Mouse (Mus musculus) MEL (cell line): ENCODE measurements at regions not wholly inside any gene's neighbourhood (a gene's known extent, or its start where the extent isn't known, plus 50 kb on each side); places are given as distances from the start of the nearest gene placed in this dataset.

Experiments used
- DNase-seq: peaks from one replicate; pipeline ENCODE4 v3.0.0; 2011; ENCODE audit warnings: low read depth, low spot score
- H3K27ac ChIP-seq: 2 replicates; pipeline ENCODE4 v1.5.1; 2012; ENCODE audit warnings: low read depth, mild to moderate bottlenecking, control low read depth, low read length, moderate library complexity; ENCODE audit not compliant: control insufficient read depth
- H3K27me3 ChIP-seq, 2 experiments: fragments of 150-350 bp in 1 of 2; sonication (generic) in 1 of 2; 2 replicates each; pipeline ENCODE4 v1.6.1; 2012; ENCODE audit warnings: low read length in 2 of 2, mild to moderate bottlenecking in 2 of 2, improper control_type of control experiment in 1 of 2, moderate library complexity in 1 of 2; ENCODE audit not compliant: insufficient read depth in 2 of 2, control insufficient read depth in 1 of 2
- H3K36me3 ChIP-seq, 2 experiments: 2 replicates each; pipeline ENCODE4 v1.6.1; 2012 to 2014; ENCODE audit warnings: low read length in 2 of 2, improper control_type of control experiment in 1 of 2, inconsistent platforms in 1 of 2, mild to moderate bottlenecking in 1 of 2; ENCODE audit not compliant: insufficient read depth in 2 of 2, control insufficient read depth in 1 of 2
- H3K4me1 ChIP-seq, 2 experiments: fragments of 150-350 bp in 1 of 2; sonication (generic) in 1 of 2; 2 replicates each; pipeline ENCODE4 v1.6.1; 2012; ENCODE audit warnings: low read length in 2 of 2, improper control_type of control experiment in 1 of 2, mild to moderate bottlenecking in 1 of 2; ENCODE audit not compliant: insufficient read depth in 2 of 2, control insufficient read depth in 1 of 2
- H3K4me3 ChIP-seq, 2 experiments: fragments of 150-350 bp in 1 of 2; sonication (generic) in 1 of 2; 2 replicates each; pipeline ENCODE4 v1.5.1; 2012; ENCODE audit warnings: low read depth in 2 of 2, low read length in 2 of 2, mild to moderate bottlenecking in 2 of 2, moderate library complexity in 2 of 2, control low read depth in 1 of 2, improper control_type of control experiment in 1 of 2; ENCODE audit not compliant: control insufficient read depth in 1 of 2, insufficient read depth in 1 of 2
- H3K79me2 ChIP-seq: 2 replicates; pipeline ENCODE4 v1.6.1; 2012; ENCODE audit warnings: mild to moderate bottlenecking, low read length, moderate library complexity; ENCODE audit not compliant: control insufficient read depth, poor library complexity, insufficient read depth
- H3K9ac ChIP-seq: 2 replicates; pipeline ENCODE4 v1.6.1; 2012; ENCODE audit warnings: low read depth, mild to moderate bottlenecking, control low read depth, low read length, moderate library complexity; ENCODE audit not compliant: control insufficient read depth, poor library complexity, severe bottlenecking
- H3K9me3 ChIP-seq: fragments of 150-350 bp; sonication (generic); replicated peaks from 2 replicates; pipeline ENCODE4 v1.6.1; 2012; ENCODE audit warnings: mild to moderate bottlenecking, low read length, improper control_type of control experiment, moderate library complexity; ENCODE audit not compliant: insufficient read depth
- BHLHE40 ChIP-seq: IDR thresholded peaks from 2 replicates; pipeline ENCODE4 v1.6.1; 2012; ENCODE audit warnings: low read depth, mild to moderate bottlenecking, inconsistent platforms, low read length, improper control_type of control experiment, borderline replicate concordance
- CHD1 ChIP-seq: IDR thresholded peaks from 2 replicates; pipeline ENCODE4 v1.6.1; 2012; ENCODE audit warnings: low read depth, mild to moderate bottlenecking, inconsistent platforms, low read length, improper control_type of control experiment
- CHD2 ChIP-seq: IDR thresholded peaks from 2 replicates; pipeline ENCODE4 v1.6.1; 2011; ENCODE audit warnings: low read length, improper control_type of control experiment
- CTCF ChIP-seq, 3 experiments: IDR thresholded peaks in 2 of 3; conservative IDR thresholded peaks in 1 of 3; 2 replicates each; pipeline ENCODE4 v1.5.1; 2011 to 2012; ENCODE audit warnings: low read length in 3 of 3, low read depth in 2 of 3, mild to moderate bottlenecking in 2 of 3, improper control_type of control experiment in 1 of 3, inconsistent platforms in 1 of 3, mixed read lengths in 1 of 3, moderate library complexity in 1 of 3; ENCODE audit not compliant: control insufficient read depth in 1 of 3, insufficient read depth in 1 of 3, poor library complexity in 1 of 3, severe bottlenecking in 1 of 3
- EP300 ChIP-seq, 2 experiments: IDR thresholded peaks; 2 replicates each; pipeline ENCODE4 v1.6.1; 2011; ENCODE audit warnings: improper control_type of control experiment in 2 of 2, low read length in 2 of 2, low read depth in 1 of 2, mild to moderate bottlenecking in 1 of 2
- ETS1 ChIP-seq: IDR thresholded peaks from 2 replicates; pipeline ENCODE4 v1.6.1; 2012; ENCODE audit warnings: low read depth, mild to moderate bottlenecking, inconsistent platforms, low read length, improper control_type of control experiment, moderate library complexity
- GABPA ChIP-seq: IDR thresholded peaks from 2 replicates; pipeline ENCODE4 v1.6.1; 2012; ENCODE audit warnings: low read depth, mild to moderate bottlenecking, inconsistent platforms, low read length, improper control_type of control experiment, moderate library complexity
- GATA1 ChIP-seq: IDR thresholded peaks from 2 replicates; pipeline ENCODE4 v1.6.1; 2011; ENCODE audit warnings: low read depth, low read length, improper control_type of control experiment
- KAT2A ChIP-seq: conservative IDR thresholded peaks from 2 replicates; pipeline ENCODE4 v1.6.1; 2012; ENCODE audit warnings: low read depth, low read length, improper control_type of control experiment, inconsistent platforms
- MAFK ChIP-seq: IDR thresholded peaks from 2 replicates; pipeline ENCODE4 v1.6.1; 2011; ENCODE audit warnings: low read depth, mild to moderate bottlenecking, low read length, improper control_type of control experiment, borderline replicate concordance
- MEF2A ChIP-seq: IDR thresholded peaks from 2 replicates; pipeline ENCODE4 v1.6.1; 2014; ENCODE audit warnings: low read depth, mild to moderate bottlenecking, inconsistent platforms, low read length, improper control_type of control experiment; ENCODE audit not compliant: poor library complexity, insufficient replicate concordance, severe bottlenecking; ENCODE audit errors: extremely low read depth
- MXI1 ChIP-seq: IDR thresholded peaks from 2 replicates; pipeline ENCODE4 v1.6.1; 2011; ENCODE audit warnings: mild to moderate bottlenecking, low read depth, low read length, improper control_type of control experiment
- NELFE ChIP-seq: IDR thresholded peaks from 2 replicates; pipeline ENCODE4 v1.6.1; 2011; ENCODE audit warnings: low read depth, low read length, improper control_type of control experiment
- NRF1 ChIP-seq: IDR thresholded peaks from 2 replicates; pipeline ENCODE4 v1.6.1; 2014; ENCODE audit warnings: low read depth, mild to moderate bottlenecking, inconsistent platforms, low read length, improper control_type of control experiment, moderate library complexity; ENCODE audit not compliant: poor library complexity, insufficient read depth, severe bottlenecking
- POLR2A ChIP-seq, 2 experiments: IDR thresholded peaks; 2 replicates each; pipeline ENCODE4 v1.6.1; 2011 to 2012; ENCODE audit warnings: low read length in 2 of 2, mild to moderate bottlenecking in 2 of 2, control low read depth in 1 of 2, improper control_type of control experiment in 1 of 2, low read depth in 1 of 2, moderate library complexity in 1 of 2; ENCODE audit not compliant: control insufficient read depth in 1 of 2, insufficient read depth in 1 of 2, poor library complexity in 1 of 2
- POLR2AphosphoS2 ChIP-seq: IDR thresholded peaks from 2 replicates; pipeline ENCODE4 v1.6.1; 2011; ENCODE audit warnings: low read length, improper control_type of control experiment
- POLR2AphosphoS5 ChIP-seq: IDR thresholded peaks from 2 replicates; pipeline ENCODE4 v1.6.1; 2012; ENCODE audit warnings: low read depth, borderline replicate concordance, mild to moderate bottlenecking, inconsistent platforms, low read length, moderate library complexity, mixed read lengths
- SMC3 ChIP-seq: IDR thresholded peaks from 2 replicates; pipeline ENCODE4 v1.6.1; 2011; ENCODE audit warnings: low read depth, low read length, improper control_type of control experiment
- TAL1 ChIP-seq: IDR thresholded peaks from 2 replicates; pipeline ENCODE4 v1.6.1; 2012; ENCODE audit warnings: mild to moderate bottlenecking, inconsistent platforms, low read length, moderate library complexity, mixed read lengths
- TCF12 ChIP-seq: IDR thresholded peaks from 2 replicates; pipeline ENCODE4 v1.6.1; 2014; ENCODE audit warnings: low read depth, mild to moderate bottlenecking, inconsistent platforms, low read length, improper control_type of control experiment, moderate library complexity
- UBTF ChIP-seq: IDR thresholded peaks from 2 replicates; pipeline ENCODE4 v1.6.1; 2012; ENCODE audit warnings: low read depth, mild to moderate bottlenecking, inconsistent platforms, low read length, improper control_type of control experiment, moderate library complexity, borderline replicate concordance; ENCODE audit not compliant: insufficient read depth
- USF1 ChIP-seq: IDR thresholded peaks from 2 replicates; pipeline ENCODE4 v1.6.1; 2014; ENCODE audit warnings: low read depth, mild to moderate bottlenecking, inconsistent platforms, low read length, improper control_type of control experiment, moderate library complexity
- ZC3H11A ChIP-seq: IDR thresholded peaks from 2 replicates; pipeline ENCODE4 v1.6.1; 2012; ENCODE audit warnings: low read depth, mild to moderate bottlenecking, inconsistent platforms, low read length, improper control_type of control experiment
- ZMIZ1 ChIP-seq: IDR thresholded peaks from 2 replicates; pipeline ENCODE4 v1.6.1; 2012; ENCODE audit warnings: low read depth, mild to moderate bottlenecking, inconsistent platforms, low read length, improper control_type of control experiment, moderate library complexity
- ZNF384 ChIP-seq: IDR thresholded peaks from 2 replicates; pipeline ENCODE4 v1.6.1; 2012; ENCODE audit warnings: low read depth, mild to moderate bottlenecking, inconsistent platforms, low read length, improper control_type of control experiment

DNA sequence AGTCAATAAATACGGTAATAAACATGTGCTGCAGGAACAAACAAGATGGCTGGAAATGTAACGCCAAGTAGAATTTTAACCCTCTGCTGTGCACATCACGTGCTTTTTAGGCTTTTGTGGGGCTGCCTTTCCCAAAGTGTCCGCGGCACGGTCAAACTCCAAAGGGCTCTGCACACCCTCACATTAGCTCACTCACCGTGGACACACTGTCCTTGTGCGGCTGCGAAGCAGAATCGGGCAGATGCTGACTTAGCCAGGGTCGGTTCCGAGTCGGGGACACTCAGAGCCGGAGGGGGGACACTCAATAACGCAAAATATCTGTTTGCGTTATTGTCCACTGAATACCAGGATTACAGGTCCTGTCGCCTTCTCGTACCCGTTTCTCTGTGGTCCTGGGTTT is 276.5 kb upstream of the Pmfbp1 start:
- Histone ChIP-seq H3K79me2 (no peaks in the 10 kb centered on the region), H3K4me1 (no peaks in the 10 kb centered on the region)
- TF ChIP-seq EP300 (IDR thresholded peaks at IDR 0.05; ENCODE audit: low read depth in 1 of 2, low read length in 2 of 2) (no peak), TAL1 (no peak), SMC3 (no peak), POLR2AphosphoS5 (no peak), NELFE (no peak), CHD1 (no peak), ZC3H11A (no peak), KAT2A (no peak), POLR2AphosphoS2 (no peak), ZNF384 (no peak), POLR2A (IDR thresholded peaks at IDR 0.05; ENCODE audit: control insufficient read depth in 1 of 2, insufficient read depth in 1 of 2, low read depth in 1 of 2, low read length in 2 of 2, poor library complexity in 1 of 2) (no peak), ZMIZ1 (no peak), ETS1 (no peak), USF1 (no peak)
- TF ChIP-seq, all 39 proteins: peak for 0
- Histone ChIP-seq H3K4me3 (no peak overlapping the region), H3K36me3 (no peaks in the 10 kb centered on the region), H3K9ac (no peak overlapping the region), H3K27ac (no peak overlapping the region), H3K9me3 (no peaks in the 10 kb centered on the region), H3K27me3 (no peaks in the 10 kb centered on the region)
- no peak for DNase-seq

DNA sequence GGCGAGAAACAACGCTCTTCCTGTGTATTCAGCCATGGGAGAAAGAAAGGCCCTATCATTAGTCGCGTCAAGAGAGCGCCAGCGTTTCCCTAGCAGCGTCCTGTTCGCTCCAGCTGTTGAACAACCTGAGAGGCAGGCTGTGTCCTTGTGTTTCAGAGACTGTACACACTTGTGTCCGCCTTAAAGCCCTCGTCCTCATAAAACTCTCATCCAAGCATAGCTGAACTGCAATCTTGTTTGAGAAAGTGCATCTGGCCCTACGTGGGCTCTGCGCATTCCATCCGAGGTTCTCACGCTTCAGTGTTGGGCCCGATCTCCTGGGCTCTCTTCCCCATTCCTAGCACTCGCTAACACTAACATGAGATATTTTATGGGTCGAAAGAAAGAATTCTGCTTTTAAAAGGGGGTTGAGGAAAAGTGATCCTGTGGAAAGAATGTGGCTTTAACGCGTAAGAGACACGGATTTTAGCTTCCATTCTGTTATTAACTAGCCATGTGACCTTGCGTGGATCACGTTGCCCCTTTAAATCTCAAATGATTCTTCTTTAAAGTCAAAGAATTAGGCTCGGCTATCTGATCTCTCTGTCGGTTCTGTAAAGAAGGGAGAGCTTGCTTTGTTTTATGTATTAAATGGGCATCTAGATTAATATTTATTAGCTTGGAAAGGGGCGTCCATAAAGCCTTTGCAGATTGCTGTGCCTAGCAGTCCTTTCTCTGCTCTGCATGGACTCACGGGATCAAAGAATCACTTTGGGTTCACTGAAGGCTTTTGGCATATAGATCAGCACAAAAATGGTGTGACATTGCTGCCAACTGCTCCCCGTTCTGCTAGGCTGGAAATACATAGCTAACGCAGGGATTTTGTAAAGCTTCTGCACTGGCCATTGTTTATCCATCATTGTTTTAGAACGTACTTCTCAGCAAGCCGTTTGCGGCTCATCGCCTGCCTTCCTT is 261.3 kb upstream of the Pmfbp1 start:
- TF ChIP-seq ZNF384 = no peak
- no peak for TF ChIP-seq UBTF
- TF ChIP-seq POLR2AphosphoS2 = no peak
- TF ChIP-seq CHD2 = no peak
- TF ChIP-seq GABPA = no peak
- TF ChIP-seq TAL1 = no peak
- TF ChIP-seq GATA1 = no peak
- no peak for TF ChIP-seq MAFK
- no peak for TF ChIP-seq MEF2A
- no peak for TF ChIP-seq NRF1
- TF ChIP-seq TCF12 = no peak
- no peak for TF ChIP-seq MXI1
- no peak for TF ChIP-seq CTCF (IDR thresholded peaks at IDR 0.05 in 2 of 3, conservative IDR thresholded peaks at IDR 0.05 in 1 of 3; ENCODE audit: control insufficient read depth in 1 of 3, insufficient read depth in 1 of 3, low read depth in 2 of 3, low read length in 3 of 3, poor library complexity in 1 of 3, severe bottlenecking in 1 of 3)
- TF ChIP-seq BHLHE40 = no peak
- no peak for TF ChIP-seq POLR2AphosphoS5
- no peak for TF ChIP-seq POLR2A (IDR thresholded peaks at IDR 0.05; ENCODE audit: control insufficient read depth in 1 of 2, insufficient read depth in 1 of 2, low read depth in 1 of 2, low read length in 2 of 2, poor library complexity in 1 of 2)
- TF ChIP-seq USF1 = no peak
- TF ChIP-seq NELFE = no peak
- TF ChIP-seq ZC3H11A = no peak
- TF ChIP-seq, all 39 proteins: peak for 0
- no peak overlapping the region for H3K27ac ChIP-seq
- no peaks in the 10 kb centered on the region for H3K4me1 ChIP-seq
- no peak overlapping the region for H3K9ac ChIP-seq
- no peak overlapping the region for H3K4me3 ChIP-seq
- no peaks in the 10 kb centered on the region for H3K36me3 ChIP-seq
- H3K79me2 ChIP-seq = no peaks in the 10 kb centered on the region
- no peaks in the 10 kb centered on the region for H3K27me3 ChIP-seq
- no peak for DNase-seq
- no peaks in the 10 kb centered on the region for H3K9me3 ChIP-seq
